Mouse (Mus musculus): ENCODE data around the gene Patj.

Gene Patj

DNA sequence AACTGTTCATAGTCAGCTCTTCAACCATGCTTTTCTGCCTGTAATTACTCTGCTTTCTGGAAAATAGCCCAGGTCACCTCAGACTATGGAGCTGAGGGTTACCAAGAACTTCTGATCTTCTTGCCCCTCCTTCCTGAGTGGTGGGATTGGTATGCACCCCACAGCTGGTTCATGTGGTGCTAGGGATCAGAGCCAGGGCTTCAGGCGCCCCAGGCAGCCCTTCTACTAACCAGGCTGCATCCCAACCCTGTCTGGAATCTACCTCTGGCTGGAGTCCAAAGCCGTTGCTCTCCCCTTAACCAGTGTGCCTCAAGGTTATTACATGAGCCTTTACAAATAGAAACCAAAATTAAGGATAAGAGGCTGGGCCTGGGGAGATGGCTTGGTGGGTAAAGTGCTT is 115.7 kb downstream of the Patj start:
- DNase-seq (ENCODE audit: low spot score) = no peak

DNA sequence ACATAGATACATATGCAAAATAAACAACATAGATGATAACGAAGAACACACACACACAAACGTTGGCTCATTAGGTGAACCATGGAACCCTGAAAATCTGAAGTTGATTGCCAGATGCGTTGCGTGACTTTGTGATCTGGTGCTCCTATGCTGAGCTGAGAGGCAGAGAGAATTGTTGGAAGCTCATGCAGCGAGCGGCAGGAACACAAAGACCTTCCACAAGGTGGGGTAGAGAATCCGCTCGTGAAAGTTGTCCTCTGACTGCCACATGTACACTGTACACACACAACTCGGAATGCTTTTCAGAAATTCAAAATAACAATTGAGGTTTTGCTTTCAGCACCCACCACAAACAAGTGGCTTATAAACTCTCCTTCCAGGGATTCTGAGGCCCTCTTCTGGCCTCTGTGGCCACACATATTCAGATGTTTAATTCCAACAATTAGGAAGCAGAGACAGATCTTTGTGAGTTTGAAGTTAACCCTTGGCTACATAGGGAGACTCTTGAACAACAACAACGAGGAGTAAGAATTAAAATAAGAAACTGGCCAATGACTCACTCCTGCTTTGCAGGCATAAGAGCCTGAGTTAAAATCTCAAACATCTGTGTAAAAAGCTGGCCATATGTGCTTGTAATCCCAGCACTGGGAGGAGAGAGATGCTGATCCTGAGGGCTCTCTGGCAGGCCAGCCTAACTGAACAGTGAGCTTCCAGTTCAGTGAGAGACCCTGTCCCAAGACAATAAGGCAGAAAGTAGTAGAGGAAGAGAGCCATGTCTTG is 116.6 kb downstream of the Patj start:
- DNase-seq (ENCODE audit: low spot score) = no peak

DNA sequence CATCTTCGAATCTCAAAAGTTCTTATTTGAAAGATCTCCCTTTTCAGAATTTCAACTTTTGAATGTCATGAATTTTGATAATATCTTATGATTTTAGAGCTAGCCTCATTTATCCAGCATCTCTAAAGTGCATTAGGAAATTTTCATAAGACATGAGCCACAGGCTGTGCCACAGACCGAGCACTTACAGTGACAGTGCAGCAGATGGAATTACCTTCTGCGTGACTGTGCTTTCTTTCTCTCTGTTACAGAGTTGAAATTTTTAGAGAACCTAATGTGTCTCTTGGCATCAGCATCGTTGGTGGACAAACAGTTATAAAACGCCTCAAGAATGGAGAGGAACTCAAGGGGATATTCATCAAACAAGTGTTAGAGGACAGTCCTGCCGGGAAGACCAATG is 124.9 kb downstream of the Patj start:
- DNase-seq (ENCODE audit: low spot score) = no peak

DNA sequence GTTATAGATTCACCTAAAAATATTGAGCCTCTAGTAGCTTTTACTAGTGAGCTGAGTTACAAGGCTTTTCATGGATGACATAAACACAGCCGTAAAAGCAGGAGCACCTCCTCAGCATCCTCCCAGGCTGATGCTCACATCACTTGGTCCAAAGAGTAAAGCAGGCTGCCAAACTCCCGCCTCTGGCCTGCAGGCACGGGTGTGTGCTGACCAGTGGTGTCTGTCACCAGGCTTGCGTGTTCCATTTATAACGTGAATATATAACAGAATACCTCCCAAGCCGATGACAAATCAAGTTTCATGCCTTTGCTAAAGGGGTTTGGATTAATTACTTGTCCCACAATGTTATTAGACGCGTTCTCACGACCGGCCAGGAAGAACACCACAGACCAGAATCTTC is 128.9 kb downstream of the Patj start:
- no peak for DNase-seq (ENCODE audit: low spot score)

DNA sequence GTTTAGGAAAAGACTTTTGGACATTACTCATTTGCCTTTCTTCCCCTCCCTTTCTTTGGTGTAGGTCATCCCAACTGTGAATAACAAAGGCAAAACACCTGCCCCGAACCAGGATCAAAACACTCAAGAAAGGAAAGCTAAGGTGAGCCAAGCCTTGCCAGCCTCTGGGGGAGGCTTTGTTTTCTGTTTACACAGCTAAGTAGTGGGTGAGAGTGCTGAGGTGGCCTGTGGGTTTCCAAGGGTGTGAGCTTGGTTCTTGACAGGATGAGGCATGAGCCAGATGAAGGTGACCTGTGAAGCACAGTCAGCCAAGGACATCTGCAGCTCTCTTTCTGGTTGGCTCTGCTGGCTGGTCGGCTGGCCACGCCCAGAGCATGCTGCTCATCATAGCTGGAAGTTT is 139.9 kb downstream of the Patj start:
- DNase-seq (ENCODE audit: low spot score) = no peak

DNA sequence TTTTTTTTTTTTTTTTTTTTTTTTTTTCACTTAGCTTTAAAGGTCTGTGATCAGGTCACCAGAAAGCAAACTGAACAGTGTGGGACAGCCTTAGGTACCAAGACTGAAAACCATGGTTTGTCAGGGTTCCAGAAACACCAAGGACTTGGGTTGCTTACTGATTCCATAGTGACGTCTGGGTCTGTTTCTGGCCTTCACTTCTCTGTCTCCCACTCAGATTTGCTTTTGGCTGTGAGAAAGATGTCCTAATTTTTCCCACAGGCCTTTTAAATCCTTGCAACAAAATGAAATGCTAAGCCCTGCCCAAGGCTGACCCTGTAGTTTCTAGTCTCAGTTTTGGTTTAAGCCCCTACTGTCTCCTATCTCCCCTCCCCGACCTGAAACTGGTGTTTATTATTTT is 146.0 kb downstream of the Patj start:
- DNase-seq (ENCODE audit: low spot score) = no peak

DNA sequence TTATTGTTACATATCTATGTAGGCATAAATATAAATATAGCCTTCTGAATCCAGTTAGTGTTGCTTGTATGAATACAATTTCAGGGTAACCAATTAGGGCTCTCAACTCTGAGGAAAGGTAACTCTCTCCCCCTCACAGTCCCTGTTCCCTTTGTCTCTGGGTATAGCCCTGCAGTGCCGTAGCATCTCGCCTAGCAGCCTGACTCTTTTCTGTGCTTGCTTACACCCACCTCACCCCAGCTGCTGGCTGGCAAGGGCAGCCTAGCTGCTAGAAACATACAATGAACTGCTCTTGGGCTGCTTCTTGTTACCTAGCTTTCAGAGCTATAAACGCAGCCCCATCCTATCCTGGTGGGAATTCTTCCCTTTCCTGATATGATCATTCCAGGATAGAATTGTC is 147.4 kb downstream of the Patj start:
- DNase-seq (ENCODE audit: low spot score) = peak; percentile 11

DNA sequence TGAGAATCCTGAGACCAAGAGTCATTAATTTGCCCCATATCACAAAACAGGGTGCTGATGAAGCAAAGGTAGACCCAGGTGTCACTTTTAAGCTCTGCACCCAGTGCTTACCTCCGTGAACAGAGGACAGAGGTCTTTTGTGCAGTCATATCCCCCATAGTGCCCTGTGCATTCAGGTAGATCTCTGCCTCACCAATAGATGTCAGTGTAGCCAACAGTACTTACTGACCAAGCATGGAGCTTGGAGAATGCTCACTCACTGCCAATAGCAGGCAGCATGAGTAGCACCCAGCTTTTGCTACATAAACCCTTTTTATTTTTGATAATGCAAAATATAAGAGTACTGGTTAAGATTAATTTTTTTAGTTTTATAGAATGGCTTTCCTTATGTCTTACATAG is 149.8 kb downstream of the Patj start:
- DNase-seq (ENCODE audit: low spot score) = no peak

DNA sequence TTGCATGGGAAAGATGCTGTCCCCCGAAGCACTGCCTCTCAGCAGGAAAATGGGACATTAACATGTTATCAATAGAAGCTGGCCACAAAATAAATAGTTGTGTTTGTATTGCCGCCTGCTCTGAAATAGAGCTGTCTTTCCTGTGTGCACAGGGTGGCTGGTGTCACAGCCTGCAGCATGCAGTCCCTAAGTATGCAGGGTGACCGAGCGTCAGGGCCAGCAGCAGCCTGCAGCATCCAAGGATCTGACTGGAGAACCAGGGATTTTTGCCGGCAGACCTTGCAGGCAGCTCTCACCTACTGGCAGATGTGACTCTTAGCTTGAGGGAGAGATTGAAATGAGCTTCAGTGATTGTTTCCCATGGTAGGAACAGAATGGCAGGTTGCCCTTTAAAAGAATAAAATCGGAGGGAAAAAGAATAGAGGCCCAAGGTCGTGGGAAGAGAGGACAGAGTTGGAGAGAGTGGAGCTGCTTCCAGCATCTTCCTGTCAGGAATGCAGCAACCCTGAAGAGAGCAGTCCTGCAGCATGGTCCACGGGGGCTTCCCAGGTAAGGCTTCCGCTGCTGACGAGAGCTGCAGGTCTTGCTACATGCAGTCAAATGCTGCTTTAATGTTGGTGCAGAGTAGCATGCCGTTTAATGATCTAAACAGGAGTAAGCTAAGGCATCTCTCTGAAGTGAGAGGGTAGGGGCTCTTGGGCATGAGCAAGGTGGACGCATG is 151.0 kb downstream of the Patj start:
- DNase-seq (ENCODE audit: low spot score) = no peak

DNA sequence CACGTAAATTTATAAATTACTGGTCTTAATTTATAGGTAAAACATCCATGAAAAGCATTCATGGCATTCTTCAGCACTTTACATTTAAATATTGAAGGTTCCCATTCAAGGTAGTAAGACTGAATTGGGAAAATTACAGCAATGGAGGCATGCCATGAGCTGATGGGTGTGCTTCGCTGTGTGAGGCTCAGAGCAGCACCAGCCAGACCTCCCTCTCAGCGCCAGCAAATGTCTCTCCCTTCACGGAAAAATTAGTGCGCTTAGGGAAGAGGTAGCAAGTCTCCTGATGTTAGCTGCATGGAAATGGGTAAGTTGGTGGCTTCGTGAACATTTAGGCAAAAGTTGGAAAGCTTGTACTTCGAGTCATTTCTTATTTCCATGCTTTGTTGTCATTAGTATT is 153.9 kb downstream of the Patj start:
- DNase-seq (ENCODE audit: low spot score) = no peak

DNA sequence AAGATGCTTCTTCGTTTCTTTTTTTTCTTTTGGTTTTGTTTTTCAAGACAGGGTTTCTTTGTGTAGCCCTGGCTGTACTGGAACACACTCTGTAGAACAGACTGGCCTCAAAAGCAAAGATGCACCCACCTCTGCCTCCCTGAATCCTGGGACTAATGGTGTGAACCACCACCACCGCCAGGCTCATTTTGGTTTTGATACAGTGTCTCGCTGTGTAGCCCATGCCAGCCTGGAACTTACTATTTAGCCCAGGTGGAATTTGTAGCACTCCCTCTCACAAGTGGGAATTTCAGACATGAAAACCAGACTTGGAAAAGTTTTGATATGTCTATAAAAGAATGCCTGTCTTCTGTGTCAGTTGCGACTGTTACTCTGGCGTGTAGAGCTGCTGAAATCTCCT is 154.5 kb downstream of the Patj start:
- DNase-seq (ENCODE audit: low spot score) = no peak

DNA sequence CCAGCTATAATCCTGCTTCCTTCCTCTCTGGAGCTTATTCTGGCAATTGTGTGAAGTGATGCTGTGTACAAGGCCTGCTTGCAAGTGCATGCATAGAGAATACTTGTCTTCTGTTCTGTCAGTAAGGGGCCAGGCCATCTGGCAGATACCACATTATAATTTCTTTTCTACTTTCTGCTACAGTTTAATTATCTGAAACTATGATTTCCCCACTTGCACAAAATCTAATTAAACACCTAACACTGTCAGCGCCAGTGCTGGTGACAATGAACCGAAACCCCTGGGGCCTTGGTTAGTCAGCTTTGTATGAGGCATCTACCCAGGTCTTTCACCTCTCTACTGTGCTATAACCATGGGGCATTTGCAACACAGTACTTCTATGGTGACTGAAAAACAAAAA is 160.1 kb downstream of the Patj start:
- no peak for DNase-seq (ENCODE audit: low spot score)

DNA sequence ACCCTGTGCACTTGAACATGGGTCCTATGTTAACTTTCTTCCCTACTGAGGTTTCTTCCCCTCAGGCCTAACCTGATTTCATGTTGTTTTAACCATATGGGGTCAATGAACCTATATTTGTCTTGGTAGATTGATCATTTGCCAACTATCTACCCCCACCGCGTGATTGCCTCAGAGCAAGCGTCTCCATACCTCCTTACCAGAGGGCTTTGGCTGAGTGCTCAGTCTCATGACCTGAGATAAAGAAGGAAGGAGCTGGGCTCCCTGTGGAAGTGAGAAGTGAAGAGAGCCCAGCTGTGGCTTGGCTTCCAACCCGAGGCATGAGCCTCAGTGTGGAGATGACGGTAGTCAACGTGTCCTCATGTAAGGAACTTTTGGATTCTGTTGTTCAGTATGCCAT is 160.9 kb downstream of the Patj start:
- no peak for DNase-seq (ENCODE audit: low spot score)

DNA sequence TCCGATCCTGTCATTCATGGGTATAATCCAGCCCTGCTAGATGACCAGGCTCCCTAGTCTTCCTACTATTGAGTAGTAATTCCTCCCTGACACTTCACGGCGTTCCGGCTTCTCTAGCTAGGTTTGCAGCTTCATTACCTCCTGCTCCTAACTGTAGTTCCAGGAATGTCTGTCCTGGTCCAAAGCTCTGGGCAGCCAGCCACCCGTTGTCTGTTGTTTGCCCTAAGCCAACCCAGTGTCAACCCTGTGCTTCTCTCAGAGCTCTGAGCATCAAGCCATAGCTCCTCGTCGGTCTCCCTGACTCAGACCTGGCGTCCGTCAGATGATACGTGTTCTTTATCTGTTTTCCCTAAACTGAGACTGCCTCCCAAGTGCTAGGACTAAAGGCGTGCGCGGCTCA is 161.6 kb downstream of the Patj start:
- DNase-seq (ENCODE audit: low spot score) = no peak

DNA sequence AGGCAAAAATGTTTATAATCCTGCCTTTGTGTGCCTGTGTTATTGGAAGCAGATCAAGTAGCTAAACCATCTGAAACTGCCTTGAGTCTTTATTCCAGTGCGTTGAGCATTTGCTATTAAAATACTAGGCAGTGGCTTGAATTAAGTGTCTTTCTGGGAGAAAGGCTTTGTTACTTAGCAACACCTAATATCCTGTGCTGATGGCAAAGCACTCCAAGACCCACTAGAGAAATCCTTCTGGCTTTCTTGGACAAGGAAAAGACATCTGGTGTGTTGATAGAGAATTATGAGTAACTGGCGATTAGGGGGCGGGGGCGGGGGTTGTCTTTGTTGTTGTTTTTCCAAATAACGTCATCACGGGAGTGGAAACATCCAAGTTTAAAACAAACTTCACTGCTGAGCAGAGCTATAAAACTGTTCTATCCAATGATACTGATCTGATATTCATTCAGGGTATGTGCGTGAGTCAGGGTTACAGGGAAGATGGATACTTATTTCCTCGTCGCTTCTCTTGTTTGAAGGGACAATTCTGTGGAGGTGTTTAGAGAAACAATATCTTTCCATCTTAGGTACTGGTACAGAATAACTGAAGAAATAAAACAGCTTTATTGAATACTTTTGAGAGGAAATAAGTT is 164.7 kb downstream of the Patj start:
- DNase-seq (ENCODE audit: low spot score) = no peak

DNA sequence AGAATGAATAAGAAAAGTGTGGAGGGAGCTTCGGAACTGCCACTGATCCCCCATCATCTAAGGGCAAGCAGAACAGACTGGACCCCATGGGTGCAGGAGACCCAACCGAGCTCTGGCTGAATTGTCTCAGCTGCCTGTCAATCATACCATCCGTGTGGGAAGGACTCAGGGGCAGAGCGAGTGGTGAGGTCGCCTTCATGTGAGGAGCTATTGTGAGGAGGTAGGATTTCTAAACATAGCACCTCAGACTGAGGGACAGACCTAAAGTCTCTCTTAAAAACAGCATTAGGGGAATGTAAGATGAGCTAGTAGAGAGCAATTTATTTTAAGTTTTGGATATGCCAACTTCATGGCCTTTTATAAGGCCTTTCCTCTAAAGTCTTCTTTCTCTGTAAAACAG is 167.5 kb downstream of the Patj start:
- no peak for DNase-seq (ENCODE audit: low spot score)

DNA sequence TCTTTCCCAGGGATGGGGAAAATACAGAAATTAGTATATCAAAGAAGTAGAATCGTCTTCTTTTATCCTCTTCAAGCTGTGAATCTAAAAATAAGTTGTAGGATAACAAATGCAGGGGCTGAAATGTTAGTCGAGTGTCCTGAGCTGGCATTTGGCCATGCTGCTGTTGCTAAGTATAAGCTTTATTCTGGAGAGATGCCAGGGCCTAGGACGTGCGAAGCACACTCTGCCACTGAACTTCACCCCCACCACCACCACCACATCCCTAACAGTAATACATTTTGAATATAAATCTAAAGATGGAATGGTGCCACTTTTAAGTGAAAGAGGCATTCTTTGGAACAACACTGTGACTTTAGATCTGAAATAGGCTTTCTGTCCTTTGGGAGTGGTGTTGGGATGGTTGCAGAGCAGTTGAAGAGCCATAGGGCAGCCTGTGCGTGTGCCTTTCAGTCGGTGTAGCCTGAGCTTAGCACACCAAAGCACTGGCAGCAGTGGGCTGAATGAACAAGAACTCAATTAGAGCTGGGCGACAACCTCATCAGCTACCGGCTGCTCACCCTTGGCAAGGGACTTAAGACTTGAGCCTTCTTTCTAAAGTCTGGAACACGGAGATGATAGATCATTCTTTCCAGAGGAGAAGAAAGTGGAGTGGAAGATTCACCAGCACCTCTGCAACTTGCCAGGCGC is 168.1 kb downstream of the Patj start:
- DNase-seq (ENCODE audit: low spot score) = no peak

DNA sequence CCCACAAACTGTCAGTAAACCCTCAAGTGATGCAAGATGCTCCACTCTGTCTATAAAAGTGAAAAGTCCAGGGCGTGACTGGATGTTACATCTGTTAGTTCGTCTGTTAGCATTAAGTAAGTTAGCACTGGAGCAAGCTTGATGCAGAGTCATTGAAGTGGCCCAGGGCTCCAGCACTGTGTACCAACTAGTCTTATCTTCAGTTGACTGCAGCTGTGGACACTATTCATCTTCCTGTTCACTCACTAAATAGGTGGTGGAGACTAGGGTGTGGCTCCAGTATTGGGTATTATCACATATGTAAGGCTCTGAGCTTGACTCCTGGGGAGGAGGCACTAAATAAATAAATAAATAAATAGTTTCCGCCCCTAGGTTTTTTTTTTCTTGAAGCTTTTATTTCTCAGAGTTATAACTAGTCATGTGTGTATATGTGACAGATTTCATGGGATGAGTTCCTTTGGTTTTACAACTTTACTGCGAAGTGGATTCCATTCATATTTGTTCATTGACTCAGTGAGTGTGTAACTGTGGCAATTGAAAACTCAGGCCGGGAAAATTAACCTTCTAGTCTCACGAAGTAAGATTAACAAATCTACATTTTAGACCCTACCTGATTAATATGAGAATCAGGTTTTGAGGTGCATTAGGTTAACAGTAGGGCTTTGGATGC is 168.7 kb downstream of the Patj start:
- no peak for DNase-seq (ENCODE audit: low spot score)

DNA sequence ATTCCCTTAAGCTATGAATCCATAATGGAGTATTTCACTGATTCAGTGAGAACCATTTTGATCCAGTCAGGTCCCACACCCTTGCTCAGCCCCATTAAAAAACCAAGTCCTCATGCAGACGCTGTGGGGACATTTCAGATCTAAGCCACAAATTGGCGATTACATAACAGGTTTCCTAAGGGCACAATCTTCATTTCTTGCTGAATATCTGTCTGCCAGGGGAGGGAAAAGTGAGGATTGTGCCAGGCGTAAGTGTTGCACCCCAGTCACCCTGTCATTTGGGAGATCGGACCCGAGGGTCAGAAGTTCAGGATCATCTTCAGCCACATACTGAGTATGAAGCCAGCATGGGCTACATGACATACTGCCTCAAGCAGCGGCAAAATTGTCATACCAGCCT is 171.2 kb downstream of the Patj start:
- DNase-seq (ENCODE audit: low spot score) = no peak

DNA sequence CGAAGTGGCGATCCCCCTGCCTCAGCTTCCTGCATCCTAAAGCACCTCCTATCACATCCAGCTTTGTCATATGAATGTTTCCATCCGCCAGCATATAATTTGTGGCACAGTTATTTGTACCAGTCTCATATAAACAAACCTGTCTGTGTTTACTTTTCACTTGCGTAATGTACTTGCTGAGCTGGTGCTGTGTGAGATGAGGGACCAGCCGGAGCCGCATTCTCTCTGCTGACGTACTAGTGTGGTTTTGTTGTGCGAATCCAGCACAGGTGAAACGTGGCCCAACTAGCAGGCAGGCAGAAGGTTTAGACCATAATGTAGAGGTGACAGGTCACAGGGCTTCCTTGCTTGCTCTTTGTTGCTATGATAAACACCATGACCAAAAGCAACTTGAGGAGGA is 171.9 kb downstream of the Patj start:
- DNase-seq (ENCODE audit: low spot score) = no peak

DNA sequence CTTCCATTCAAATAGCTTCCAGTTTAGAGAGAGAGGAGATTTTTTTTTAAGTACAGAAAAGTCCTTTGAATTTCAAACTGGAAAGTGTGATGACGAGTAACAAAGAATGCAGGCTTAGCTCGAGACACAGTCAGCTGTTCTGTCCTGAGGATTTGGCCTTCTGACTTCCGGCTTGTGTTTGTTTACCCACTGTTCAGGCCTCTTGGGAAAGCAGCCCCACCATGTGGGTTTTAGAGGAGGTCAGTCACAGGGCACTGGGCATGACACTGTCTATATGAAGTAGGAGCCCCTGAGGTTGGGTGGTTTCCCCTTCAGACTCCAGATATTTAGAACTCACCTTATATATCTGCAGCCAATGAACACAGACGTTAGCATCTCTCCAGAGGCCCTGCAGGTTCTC is 174.3 kb downstream of the Patj start:
- no peak for DNase-seq (ENCODE audit: low spot score)

DNA sequence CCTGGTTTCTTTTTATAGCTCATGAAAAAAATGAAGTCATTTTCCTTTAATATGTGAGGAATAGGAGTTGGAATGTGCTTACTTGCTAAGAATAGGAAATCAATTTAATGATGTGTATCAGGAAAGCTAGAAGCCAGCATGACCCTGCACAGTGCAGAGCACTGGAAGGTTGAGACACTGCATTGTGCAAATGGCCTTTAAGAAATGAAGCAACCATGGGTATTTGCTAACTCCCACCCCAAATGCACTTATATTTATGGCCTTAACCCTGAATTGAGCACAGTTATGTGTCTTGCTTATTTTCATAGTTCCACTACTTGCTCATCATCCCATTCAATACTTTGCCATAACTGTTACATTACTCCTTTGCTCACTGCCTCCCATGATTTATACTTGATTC is 181.7 kb downstream of the Patj start:
- DNase-seq (ENCODE audit: low spot score) = no peak
